Mouse (Mus musculus) MEL (cell line): ENCODE data around the gene Wif1. TPM values are rescaled to one million over a fixed set of nuclear protein-coding genes. Genes with fewer than 3 reads are reported as not detected.

Experiments
- DNase-seq: peaks from one replicate; pipeline ENCODE4 v3.0.0; 2011; ENCODE audit warnings: low read depth, low spot score
- H3K27ac ChIP-seq: 2 replicates; pipeline ENCODE4 v1.5.1; 2012; ENCODE audit warnings: low read depth, mild to moderate bottlenecking, control low read depth, low read length, moderate library complexity; ENCODE audit not compliant: control insufficient read depth
- H3K27me3 ChIP-seq, 2 experiments: fragments of 150-350 bp in 1 of 2; sonication (generic) in 1 of 2; 2 replicates each; pipeline ENCODE4 v1.6.1; 2012; ENCODE audit warnings: low read length in 2 of 2, mild to moderate bottlenecking in 2 of 2, improper control_type of control experiment in 1 of 2, moderate library complexity in 1 of 2; ENCODE audit not compliant: insufficient read depth in 2 of 2, control insufficient read depth in 1 of 2
- H3K36me3 ChIP-seq, 2 experiments: 2 replicates each; pipeline ENCODE4 v1.6.1; 2012 to 2014; ENCODE audit warnings: low read length in 2 of 2, improper control_type of control experiment in 1 of 2, inconsistent platforms in 1 of 2, mild to moderate bottlenecking in 1 of 2; ENCODE audit not compliant: insufficient read depth in 2 of 2, control insufficient read depth in 1 of 2
- H3K4me1 ChIP-seq, 2 experiments: fragments of 150-350 bp in 1 of 2; sonication (generic) in 1 of 2; 2 replicates each; pipeline ENCODE4 v1.6.1; 2012; ENCODE audit warnings: low read length in 2 of 2, improper control_type of control experiment in 1 of 2, mild to moderate bottlenecking in 1 of 2; ENCODE audit not compliant: insufficient read depth in 2 of 2, control insufficient read depth in 1 of 2
- H3K4me3 ChIP-seq, 2 experiments: fragments of 150-350 bp in 1 of 2; sonication (generic) in 1 of 2; 2 replicates each; pipeline ENCODE4 v1.5.1; 2012; ENCODE audit warnings: low read depth in 2 of 2, low read length in 2 of 2, mild to moderate bottlenecking in 2 of 2, moderate library complexity in 2 of 2, control low read depth in 1 of 2, improper control_type of control experiment in 1 of 2; ENCODE audit not compliant: control insufficient read depth in 1 of 2, insufficient read depth in 1 of 2
- H3K79me2 ChIP-seq: 2 replicates; pipeline ENCODE4 v1.6.1; 2012; ENCODE audit warnings: mild to moderate bottlenecking, low read length, moderate library complexity; ENCODE audit not compliant: control insufficient read depth, poor library complexity, insufficient read depth
- H3K9ac ChIP-seq: 2 replicates; pipeline ENCODE4 v1.6.1; 2012; ENCODE audit warnings: low read depth, mild to moderate bottlenecking, control low read depth, low read length, moderate library complexity; ENCODE audit not compliant: control insufficient read depth, poor library complexity, severe bottlenecking
- H3K9me3 ChIP-seq: fragments of 150-350 bp; sonication (generic); replicated peaks from 2 replicates; pipeline ENCODE4 v1.6.1; 2012; ENCODE audit warnings: mild to moderate bottlenecking, low read length, improper control_type of control experiment, moderate library complexity; ENCODE audit not compliant: insufficient read depth
- BHLHE40 ChIP-seq: IDR thresholded peaks from 2 replicates; pipeline ENCODE4 v1.6.1; 2012; ENCODE audit warnings: low read depth, mild to moderate bottlenecking, inconsistent platforms, low read length, improper control_type of control experiment, borderline replicate concordance
- CHD1 ChIP-seq: IDR thresholded peaks from 2 replicates; pipeline ENCODE4 v1.6.1; 2012; ENCODE audit warnings: low read depth, mild to moderate bottlenecking, inconsistent platforms, low read length, improper control_type of control experiment
- CTCF ChIP-seq, 3 experiments: IDR thresholded peaks in 2 of 3; conservative IDR thresholded peaks in 1 of 3; 2 replicates each; pipeline ENCODE4 v1.5.1; 2011 to 2012; ENCODE audit warnings: low read length in 3 of 3, low read depth in 2 of 3, mild to moderate bottlenecking in 2 of 3, improper control_type of control experiment in 1 of 3, inconsistent platforms in 1 of 3, mixed read lengths in 1 of 3, moderate library complexity in 1 of 3; ENCODE audit not compliant: control insufficient read depth in 1 of 3, insufficient read depth in 1 of 3, poor library complexity in 1 of 3, severe bottlenecking in 1 of 3
- E2F4 ChIP-seq: IDR thresholded peaks from 2 replicates; pipeline ENCODE4 v1.6.1; 2011; ENCODE audit warnings: low read depth, low read length, improper control_type of control experiment, borderline replicate concordance
- EP300 ChIP-seq, 2 experiments: IDR thresholded peaks; 2 replicates each; pipeline ENCODE4 v1.6.1; 2011; ENCODE audit warnings: improper control_type of control experiment in 2 of 2, low read length in 2 of 2, low read depth in 1 of 2, mild to moderate bottlenecking in 1 of 2
- GABPA ChIP-seq: IDR thresholded peaks from 2 replicates; pipeline ENCODE4 v1.6.1; 2012; ENCODE audit warnings: low read depth, mild to moderate bottlenecking, inconsistent platforms, low read length, improper control_type of control experiment, moderate library complexity
- GATA1 ChIP-seq: IDR thresholded peaks from 2 replicates; pipeline ENCODE4 v1.6.1; 2011; ENCODE audit warnings: low read depth, low read length, improper control_type of control experiment
- JUND ChIP-seq: IDR thresholded peaks from 2 replicates; pipeline ENCODE4 v1.6.1; 2011; ENCODE audit warnings: low read depth, mild to moderate bottlenecking, improper control_type of control experiment, low read length
- KAT2A ChIP-seq: conservative IDR thresholded peaks from 2 replicates; pipeline ENCODE4 v1.6.1; 2012; ENCODE audit warnings: low read depth, low read length, improper control_type of control experiment, inconsistent platforms
- MAFK ChIP-seq: IDR thresholded peaks from 2 replicates; pipeline ENCODE4 v1.6.1; 2011; ENCODE audit warnings: low read depth, mild to moderate bottlenecking, low read length, improper control_type of control experiment, borderline replicate concordance
- MAX ChIP-seq: IDR thresholded peaks from 2 replicates; pipeline ENCODE4 v1.6.1; 2011; ENCODE audit warnings: low read length, improper control_type of control experiment
- MEF2A ChIP-seq: IDR thresholded peaks from 2 replicates; pipeline ENCODE4 v1.6.1; 2014; ENCODE audit warnings: low read depth, mild to moderate bottlenecking, inconsistent platforms, low read length, improper control_type of control experiment; ENCODE audit not compliant: poor library complexity, insufficient replicate concordance, severe bottlenecking; ENCODE audit errors: extremely low read depth
- MYB ChIP-seq: IDR thresholded peaks from 2 replicates; pipeline ENCODE4 v1.6.1; 2011; ENCODE audit warnings: mild to moderate bottlenecking, low read depth, low read length, improper control_type of control experiment
- RAD21 ChIP-seq: IDR thresholded peaks from 2 replicates; pipeline ENCODE4 v1.6.1; 2011; ENCODE audit warnings: mild to moderate bottlenecking, low read depth, low read length, improper control_type of control experiment
- RCOR1 ChIP-seq: IDR thresholded peaks from 2 replicates; pipeline ENCODE4 v1.6.1; 2012; ENCODE audit warnings: low read depth, mild to moderate bottlenecking, inconsistent platforms, low read length, improper control_type of control experiment
- SIN3A ChIP-seq: IDR thresholded peaks from 2 replicates; pipeline ENCODE4 v1.6.1; 2012; ENCODE audit warnings: low read length, improper control_type of control experiment, inconsistent platforms
- SMC3 ChIP-seq: IDR thresholded peaks from 2 replicates; pipeline ENCODE4 v1.6.1; 2011; ENCODE audit warnings: low read depth, low read length, improper control_type of control experiment
- TAL1 ChIP-seq: IDR thresholded peaks from 2 replicates; pipeline ENCODE4 v1.6.1; 2012; ENCODE audit warnings: mild to moderate bottlenecking, inconsistent platforms, low read length, moderate library complexity, mixed read lengths
- TBP ChIP-seq: IDR thresholded peaks from 2 replicates; pipeline ENCODE4 v1.8.0; 2011; ENCODE audit warnings: low read depth, low read length, improper control_type of control experiment
- TCF12 ChIP-seq: IDR thresholded peaks from 2 replicates; pipeline ENCODE4 v1.6.1; 2014; ENCODE audit warnings: low read depth, mild to moderate bottlenecking, inconsistent platforms, low read length, improper control_type of control experiment, moderate library complexity
- USF2 ChIP-seq, 2 experiments: IDR thresholded peaks; 2 replicates each; pipeline ENCODE4 v1.6.1; 2011 to 2012; ENCODE audit warnings: improper control_type of control experiment in 2 of 2, low read length in 2 of 2, borderline replicate concordance in 1 of 2, inconsistent platforms in 1 of 2, low read depth in 1 of 2, mild to moderate bottlenecking in 1 of 2; ENCODE audit not compliant: insufficient read depth in 1 of 2
- ZKSCAN1 ChIP-seq: IDR thresholded peaks from 2 replicates; pipeline ENCODE4 v1.6.1; 2012; ENCODE audit warnings: low read depth, mild to moderate bottlenecking, inconsistent platforms, low read length, improper control_type of control experiment, moderate library complexity
- ZMIZ1 ChIP-seq: IDR thresholded peaks from 2 replicates; pipeline ENCODE4 v1.6.1; 2012; ENCODE audit warnings: low read depth, mild to moderate bottlenecking, inconsistent platforms, low read length, improper control_type of control experiment, moderate library complexity
- ZNF384 ChIP-seq: IDR thresholded peaks from 2 replicates; pipeline ENCODE4 v1.6.1; 2012; ENCODE audit warnings: low read depth, mild to moderate bottlenecking, inconsistent platforms, low read length, improper control_type of control experiment
- polyA plus RNA-seq, 2 experiments: library from polyadenylated mRNA; stranded (reverse) in 1 of 2; unstranded in 1 of 2; fragments of >175 nt in 1 of 2; fragments of >200 nt in 1 of 2; gene quantifications; 2 replicates each; pipeline versions ENCODE4 v1.2.1 to v1.2.4; 2012; ENCODE audit warnings: low replicate concordance in 2 of 2, low read depth in 1 of 2; ENCODE audit not compliant: insufficient read length in 2 of 2, insufficient read depth in 1 of 2, missing spikeins in 1 of 2
- total RNA-seq: library from RNA; depleted of rRNA; stranded (reverse); fragments of 300-350 nt; gene quantifications from 2 replicates; pipeline ENCODE4 v1.2.3, GENCODE M21; 2012

Wif1 gene
- total and polyA plus RNA-seq, 3 experiments, result not detected

DNA sequence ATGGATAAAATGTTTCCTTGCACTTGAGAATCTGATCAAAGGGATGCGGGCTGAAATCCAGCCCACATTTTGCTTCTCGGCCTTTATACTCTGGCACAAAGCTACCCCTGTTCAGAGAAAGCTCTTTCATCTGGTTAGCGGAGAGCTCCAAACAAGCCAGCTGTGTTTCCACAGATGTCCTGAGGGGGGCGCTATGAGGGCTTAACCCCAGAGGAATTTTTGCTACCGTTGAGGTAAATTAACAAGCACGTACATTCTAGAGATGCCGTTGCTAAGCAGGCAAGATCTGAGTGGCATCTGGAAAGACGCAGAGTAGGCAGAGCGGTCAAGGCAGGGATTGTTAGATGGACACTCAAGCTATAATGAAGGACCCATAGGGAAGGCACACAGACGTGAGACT lies 13.7 kb downstream of the Wif1 start:
- TF ChIP-seq TBP (no peak), CTCF (IDR thresholded peaks at IDR 0.05 in 2 of 3, conservative IDR thresholded peaks at IDR 0.05 in 1 of 3; ENCODE audit: control insufficient read depth in 1 of 3, insufficient read depth in 1 of 3, low read depth in 2 of 3, low read length in 3 of 3, poor library complexity in 1 of 3, severe bottlenecking in 1 of 3) (peak in 1 of 3 experiments; percentile 10; a peak in 2 of 6 replicates), GATA1 (no peak), BHLHE40 (no peak), MAFK (no peak)
- H3K9ac ChIP-seq, result no peak overlapping the region
- H3K27ac ChIP-seq, result no peak overlapping the region
- no peaks in the 10 kb centered on the region for H3K79me2 ChIP-seq
- no peaks in the 10 kb centered on the region for H3K36me3 ChIP-seq
- no peaks in the 10 kb centered on the region for H3K27me3 ChIP-seq
- no peak overlapping the region for H3K4me3 ChIP-seq
- DNase-seq, result no peak
- no peaks in the 10 kb centered on the region for H3K4me1 ChIP-seq
- H3K9me3 ChIP-seq, result no peaks in the 10 kb centered on the region

DNA sequence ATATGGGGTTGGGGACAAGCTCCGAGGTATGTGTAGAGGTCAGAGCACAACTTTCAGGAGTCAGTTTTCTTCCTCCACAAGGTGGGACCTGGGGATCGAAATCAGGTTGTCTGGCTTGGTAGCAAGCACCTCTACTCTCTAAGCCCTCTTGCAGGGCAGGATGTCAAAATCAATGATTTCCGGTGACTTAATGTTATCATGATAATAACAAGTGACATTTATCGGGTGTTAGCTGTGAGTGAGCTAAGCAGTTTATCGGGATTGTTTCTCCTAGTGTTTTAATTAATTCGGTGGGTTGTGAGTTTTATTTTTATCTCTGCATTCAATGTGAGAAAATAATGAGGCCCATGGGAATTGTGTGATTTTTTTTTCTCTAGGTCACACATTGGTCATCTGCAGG lies 18.3 kb downstream of the Wif1 start:
- Histone ChIP-seq H3K9ac (no peak overlapping the region), H3K9me3 (no peaks in the 10 kb centered on the region), H3K79me2 (no peaks in the 10 kb centered on the region), H3K27me3 (no peaks in the 10 kb centered on the region), H3K4me1 (no peaks in the 10 kb centered on the region), H3K36me3 (no peaks in the 10 kb centered on the region), H3K4me3 (no peak overlapping the region), H3K27ac (no peak overlapping the region)
- DNase-seq, result no peak
- no peak for TF ChIP-seq MAX
- TF ChIP-seq RCOR1, result no peak
- TF ChIP-seq TCF12, result no peak

DNA sequence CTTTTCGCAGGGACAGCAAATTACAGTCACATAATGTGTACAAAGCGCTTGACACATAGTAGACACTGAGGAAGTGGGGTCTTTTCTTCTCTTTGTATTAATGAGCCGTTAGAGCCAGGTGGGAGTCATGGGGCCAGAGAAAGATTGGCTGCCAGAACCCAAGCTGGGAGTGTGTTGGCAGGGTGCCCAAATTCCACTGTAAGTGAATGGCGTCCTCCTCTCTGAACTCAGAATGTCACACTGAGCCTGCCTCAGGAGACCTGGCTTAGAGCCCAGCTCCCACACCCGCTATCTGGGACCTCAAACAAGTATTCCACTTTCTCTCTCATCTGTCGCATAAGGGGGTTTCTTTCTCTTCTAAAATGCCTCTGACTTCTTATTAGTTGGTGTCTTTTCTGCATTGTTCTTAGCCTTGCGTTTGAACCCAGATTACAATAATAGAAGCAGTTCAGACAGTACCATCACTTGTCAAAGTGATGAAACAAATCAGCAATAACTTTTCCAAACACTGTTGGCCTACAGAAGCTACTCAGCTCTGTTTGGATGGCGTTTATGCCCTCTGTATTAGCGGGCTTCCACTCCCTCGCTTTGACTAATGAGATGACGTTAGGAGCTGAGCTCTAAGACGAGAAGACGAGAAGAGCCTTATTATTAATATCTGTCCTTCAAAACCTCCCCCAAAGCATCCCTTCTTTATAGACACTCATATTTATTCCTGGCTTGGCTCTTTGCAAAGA lies 21.9 kb downstream of the Wif1 start:
- DNase-seq, result peak; percentile 37
- TF ChIP-seq ZNF384 (no peak), CTCF (IDR thresholded peaks at IDR 0.05 in 2 of 3, conservative IDR thresholded peaks at IDR 0.05 in 1 of 3; ENCODE audit: control insufficient read depth in 1 of 3, insufficient read depth in 1 of 3, low read depth in 2 of 3, low read length in 3 of 3, poor library complexity in 1 of 3, severe bottlenecking in 1 of 3) (no peak), EP300 (IDR thresholded peaks at IDR 0.05; ENCODE audit: low read depth in 1 of 2, low read length in 2 of 2) (no peak), SMC3 (no peak), MAFK (no peak), TAL1 (no peak), BHLHE40 (no peak), KAT2A (no peak), SIN3A (no peak), E2F4 (no peak), MEF2A (no peak), ZMIZ1 (no peak), GABPA (no peak), RAD21 (no peak), ZKSCAN1 (no peak), CHD1 (no peak), MYB (no peak), JUND (no peak), USF2 (IDR thresholded peaks at IDR 0.05; ENCODE audit: borderline replicate concordance in 1 of 2, insufficient read depth in 1 of 2, low read depth in 1 of 2, low read length in 2 of 2) (no peak)

More for the DNA sequence above, 21.9 kb downstream of the Wif1 start:
- Histone ChIP-seq H3K36me3 (no peaks in the 10 kb centered on the region), H3K4me3 (no peak overlapping the region), H3K27ac (no peak overlapping the region), H3K79me2 (no peaks in the 10 kb centered on the region), H3K9ac (no peak overlapping the region), H3K4me1 (no peaks in the 10 kb centered on the region), H3K9me3 (no peaks in the 10 kb centered on the region), H3K27me3 (no peaks in the 10 kb centered on the region)
